ENCODE assay signal across 23 mouse cellular contexts in the genomic region with DNA sequence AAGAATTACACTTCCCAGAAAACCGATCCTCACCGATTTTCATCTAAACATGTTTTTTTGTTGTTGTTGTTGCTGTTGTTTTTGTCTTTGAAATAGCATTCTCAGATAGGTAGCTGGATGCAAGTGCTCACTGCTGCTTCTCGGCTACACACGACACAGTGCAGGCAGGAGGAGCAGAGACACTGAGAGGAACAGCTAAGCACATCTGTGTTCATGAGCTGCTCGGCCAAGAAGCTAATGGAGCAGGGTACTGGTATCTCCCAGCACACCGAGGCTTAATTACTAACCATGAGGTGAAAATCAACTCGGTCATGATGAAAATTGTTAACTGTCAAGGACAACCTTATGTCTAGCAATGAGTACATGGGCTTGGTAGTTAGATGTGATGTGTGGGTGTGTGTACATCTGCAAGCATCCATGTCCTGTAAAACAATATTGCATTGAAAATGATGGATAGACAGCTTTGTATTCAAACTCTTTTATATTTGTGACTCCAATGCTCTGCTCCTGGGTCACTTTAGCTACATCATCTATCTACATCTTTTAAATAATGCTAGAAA.
A peak's percentile ranks its signal among the peaks of the same experiment; 100 is the strongest.
DNase-seq lines count a peak whose midpoint lies in the region; ATAC-seq lines count a peak whose summit lies in the region.
"Had no signal": no experiment of that assay in that cellular context is flagged by ENCODE, and none has a peak within 500 bp of the region (broad histone marks: within the 10 kb centered on the region; RNA-seq: fewer than 3 reads in every experiment).

No protein-coding gene starts in this region.

- WGBS in forebrain, embryonic 15.5 days = 77% methylated on average over 7 of the region's 7 CpGs
- WGBS in forebrain, embryonic 16.5 days = 76% methylated on average over 7 of the region's 7 CpGs
- WGBS in midbrain, embryonic 13.5 days = 70% methylated on average over 7 of the region's 7 CpGs
- WGBS in midbrain, embryonic 10.5 days = 75% methylated on average over 7 of the region's 7 CpGs
- WGBS in hindbrain, embryonic 15.5 days = 49% methylated on average over 7 of the region's 7 CpGs
- WGBS in neural tube, embryonic 15.5 days = 47% methylated on average over 7 of the region's 7 CpGs

- H3K4me3 ChIP-seq in forebrain, embryonic 15.5 days = no peak overlapping the region
- H3K4me3 ChIP-seq in forebrain, embryonic 16.5 days (replicated peaks; ENCODE audit: low read length) = no peak overlapping the region
- no peak overlapping the region for H3K4me3 ChIP-seq in midbrain, embryonic 13.5 days (replicated peaks)
- no peak overlapping the region for H3K4me3 ChIP-seq in midbrain, embryonic 10.5 days
- no peak overlapping the region for H3K4me3 ChIP-seq in hindbrain, embryonic 15.5 days
- H3K4me3 ChIP-seq in neural tube, embryonic 15.5 days (replicated peaks) = no peak overlapping the region
- H3K4me3 ChIP-seq: embryonic facial prominence, embryonic 12.5 days; forebrain, embryonic 10.5 days; limb, embryonic 13.5 days; lung, embryonic 15.5 days had no signal

- peaks cover 7% of the 10 kb centered on the region for H3K4me1 ChIP-seq in forebrain, embryonic 15.5 days
- peaks cover 4% of the 10 kb centered on the region; the same call in 1 of the 2 replicates for H3K4me1 ChIP-seq in forebrain, embryonic 16.5 days (replicated peaks; ENCODE audit: control insufficient read depth, insufficient read depth, low read length)
- H3K4me1 ChIP-seq in midbrain, embryonic 13.5 days (replicated peaks) = peaks cover 8% of the 10 kb centered on the region
- peaks cover 3% of the 10 kb centered on the region; the same call in 1 of the 2 replicates for H3K4me1 ChIP-seq in midbrain, embryonic 10.5 days
- H3K4me1 ChIP-seq in hindbrain, embryonic 15.5 days (replicated peaks) = 0 out of 2 replicates have a peak, but pooled peaks cover 6% of the 10 kb centered on the region
- H3K4me1 ChIP-seq in neural tube, embryonic 15.5 days = peaks cover 6% of the 10 kb centered on the region; the same call in 1 of the 2 replicates

- no peaks in the 10 kb centered on the region for H3K9me3 ChIP-seq in forebrain, embryonic 15.5 days
- H3K9me3 ChIP-seq in forebrain, embryonic 16.5 days (ENCODE audit: control insufficient read depth, low read length) = no peaks in the 10 kb centered on the region
- H3K9me3 ChIP-seq in midbrain, embryonic 13.5 days = no peaks in the 10 kb centered on the region
- H3K9me3 ChIP-seq in midbrain, embryonic 10.5 days (replicated peaks) = no peaks in the 10 kb centered on the region
- no peaks in the 10 kb centered on the region for H3K9me3 ChIP-seq in hindbrain, embryonic 15.5 days
- no peaks in the 10 kb centered on the region for H3K9me3 ChIP-seq in neural tube, embryonic 15.5 days (replicated peaks)
- H3K9me3 ChIP-seq: embryonic facial prominence, embryonic 12.5 days; forebrain, embryonic 10.5 days; limb, embryonic 13.5 days; lung, embryonic 15.5 days had no signal

- H3K27ac ChIP-seq in forebrain, embryonic 15.5 days (replicated peaks) = no peak overlapping the region
- H3K27ac ChIP-seq in forebrain, embryonic 16.5 days (ENCODE audit: low read length) = no peak overlapping the region
- peak overlapping the region; percentile 35; the same call in 1 of the 2 replicates for H3K27ac ChIP-seq in midbrain, embryonic 13.5 days
- H3K27ac ChIP-seq in midbrain, embryonic 10.5 days (replicated peaks) = no peak overlapping the region
- no peak overlapping the region for H3K27ac ChIP-seq in hindbrain, embryonic 15.5 days (replicated peaks)
- no peak overlapping the region for H3K27ac ChIP-seq in neural tube, embryonic 15.5 days (replicated peaks)
- H3K27ac ChIP-seq: embryonic facial prominence, embryonic 12.5 days; forebrain, embryonic 10.5 days; limb, embryonic 13.5 days; lung, embryonic 15.5 days had no signal

- 0 out of 2 replicates have a peak, but pooled peaks have one; percentile 29 for ATAC-seq in forebrain, embryonic 15.5 days (replicated peaks)
- ATAC-seq in forebrain, embryonic 16.5 days = no peak
- ATAC-seq in midbrain, embryonic 13.5 days = peak; percentile 65; the same call in 1 of the 2 replicates
- ATAC-seq in hindbrain, embryonic 15.5 days (ENCODE audit: low FRiP score, low read depth) = peak; percentile 80; the same call in 1 of the 2 replicates
- peak; percentile 78; the same call in 1 of the 2 replicates for ATAC-seq in neural tube, embryonic 15.5 days (ENCODE audit: low FRiP score)
- ATAC-seq: forebrain, postnatal 0 days; inflammation-experienced regulatory T-cells, adult 6 months had no signal

- H3K9ac ChIP-seq in forebrain, embryonic 15.5 days (replicated peaks) = no peak overlapping the region
- no peak overlapping the region for H3K9ac ChIP-seq in forebrain, embryonic 16.5 days (replicated peaks; ENCODE audit: low read depth, low read length)
- no peak overlapping the region for H3K9ac ChIP-seq in midbrain, embryonic 13.5 days (replicated peaks)
- no peak overlapping the region for H3K9ac ChIP-seq in hindbrain, embryonic 15.5 days
- H3K9ac ChIP-seq in neural tube, embryonic 15.5 days (replicated peaks) = no peak overlapping the region
- H3K9ac ChIP-seq: embryonic facial prominence, embryonic 12.5 days; forebrain, postnatal 0 days; limb, embryonic 13.5 days; lung, embryonic 15.5 days had no signal

- no peaks in the 10 kb centered on the region for H3K36me3 ChIP-seq in forebrain, embryonic 15.5 days
- H3K36me3 ChIP-seq in forebrain, embryonic 16.5 days (ENCODE audit: control insufficient read depth, insufficient read depth) = no peaks in the 10 kb centered on the region
- no peaks in the 10 kb centered on the region for H3K36me3 ChIP-seq in midbrain, embryonic 13.5 days
- no peaks in the 10 kb centered on the region for H3K36me3 ChIP-seq in midbrain, embryonic 10.5 days
- no peaks in the 10 kb centered on the region for H3K36me3 ChIP-seq in hindbrain, embryonic 15.5 days
- H3K36me3 ChIP-seq in neural tube, embryonic 15.5 days = no peaks in the 10 kb centered on the region
- H3K36me3 ChIP-seq: embryonic facial prominence, embryonic 12.5 days; forebrain, embryonic 10.5 days; G1E; limb, embryonic 13.5 days; lung, embryonic 15.5 days had no signal

- no peaks in the 10 kb centered on the region for H3K27me3 ChIP-seq in forebrain, embryonic 15.5 days
- H3K27me3 ChIP-seq in forebrain, embryonic 16.5 days (replicated peaks; ENCODE audit: control insufficient read depth, insufficient read depth, low read length) = no peaks in the 10 kb centered on the region
- H3K27me3 ChIP-seq in midbrain, embryonic 13.5 days = no peaks in the 10 kb centered on the region
- no peaks in the 10 kb centered on the region for H3K27me3 ChIP-seq in midbrain, embryonic 10.5 days (ENCODE audit: low read depth, poor library complexity, severe bottlenecking)
- H3K27me3 ChIP-seq in hindbrain, embryonic 15.5 days = no peaks in the 10 kb centered on the region
- H3K27me3 ChIP-seq in neural tube, embryonic 15.5 days (replicated peaks) = no peaks in the 10 kb centered on the region
- H3K27me3 ChIP-seq: embryonic facial prominence, embryonic 12.5 days; lung, embryonic 15.5 days had no signal

- no peak for DNase-seq in midbrain, embryonic 10.5 days (ENCODE audit: low spot score)
- DNase-seq in retina, postnatal 1 day = no peak
- DNase-seq: adrenal gland, adult 8-10 months; cerebellum, adult 9-10 months; embryo, embryonic 11 days; forebrain, postnatal 0 days; heart, postnatal 36 days; kidney, adult 11 months; kidney, postnatal 14 days; right cerebral cortex, postnatal 14 days; thymus, postnatal 4 days had no signal

- H3K4me2 ChIP-seq in forebrain, embryonic 15.5 days (replicated peaks) = no peak overlapping the region
- no peak overlapping the region for H3K4me2 ChIP-seq in forebrain, embryonic 16.5 days (ENCODE audit: low read length)
- no peak overlapping the region for H3K4me2 ChIP-seq in midbrain, embryonic 13.5 days (replicated peaks)
- no peak overlapping the region for H3K4me2 ChIP-seq in hindbrain, embryonic 15.5 days
- H3K4me2 ChIP-seq in neural tube, embryonic 15.5 days = no peak overlapping the region
- H3K4me2 ChIP-seq: embryonic facial prominence, embryonic 12.5 days; limb, embryonic 13.5 days; liver, embryonic 11.5 days; lung, embryonic 15.5 days had no signal
